ENCODE assay signal across 27 mouse cellular contexts in the genomic region with DNA sequence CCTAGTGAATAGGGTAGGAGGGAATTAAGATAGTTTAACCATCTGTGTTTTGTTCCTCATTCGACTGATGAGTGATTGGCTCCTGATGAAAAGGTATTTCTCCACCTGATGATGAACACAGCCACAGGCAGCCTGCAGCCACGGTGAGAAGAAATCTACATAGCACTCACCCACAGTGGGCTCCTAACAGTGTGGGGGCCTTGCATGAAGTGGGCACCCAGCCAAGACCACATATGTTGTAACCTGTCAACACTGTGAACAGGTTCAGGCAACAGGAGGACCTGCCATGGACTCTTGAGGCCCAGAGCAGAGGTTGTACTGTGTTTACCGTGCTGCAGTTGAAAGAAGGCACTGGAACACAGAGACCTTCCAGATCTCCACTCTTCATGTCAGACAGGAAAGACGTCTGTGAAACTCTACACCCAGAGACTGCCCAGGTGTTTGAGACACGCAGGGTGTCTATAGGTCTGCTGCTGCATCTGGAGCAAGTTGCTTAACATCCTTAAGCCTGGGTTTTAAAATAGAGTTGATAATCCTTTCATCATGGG.
"Had no signal": no experiment of that assay in that cellular context is flagged by ENCODE, and none has a peak within 500 bp of the region (broad histone marks: within the 10 kb centered on the region; RNA-seq: fewer than 3 reads in every experiment).

No protein-coding gene starts in this region.

- H3K27ac ChIP-seq: gastrocnemius, adult 2 months; heart, adult 2 months; heart, embryonic 13.5 days; hindbrain, embryonic 13.5 days; hindbrain, embryonic 15.5 days; hindbrain, postnatal 0 days; kidney, embryonic 15.5 days; kidney, postnatal 0 days; limb, embryonic 13.5 days; limb, embryonic 15.5 days; liver, embryonic 12.5 days; liver, embryonic 14.5 days had no signal

- H3K4me2 ChIP-seq: heart, embryonic 11.5 days; heart, embryonic 13.5 days; hindbrain, embryonic 13.5 days; hindbrain, embryonic 15.5 days; kidney, embryonic 15.5 days; limb, embryonic 13.5 days; limb, embryonic 15.5 days; liver, embryonic 12.5 days had no signal

- ATAC-seq: hindbrain, postnatal 0 days; intestine, embryonic 16.5 days; liver, embryonic 12.5 days had no signal

- H3K9me3 ChIP-seq: heart, embryonic 13.5 days; hindbrain, embryonic 13.5 days; hindbrain, embryonic 15.5 days; kidney, embryonic 15.5 days; limb, embryonic 13.5 days; limb, embryonic 15.5 days; liver, embryonic 12.5 days had no signal

- DNase-seq: gastrocnemius, adult 2 months; gastrocnemius, postnatal 10 days; gastrocnemius, postnatal 25 days; heart, adult 11 months; heart, adult 2 months; heart, postnatal 14 days; heart, postnatal 36 days; kidney, adult 11 months; kidney, adult 2 months; kidney, adult 9 months; kidney, postnatal 14 days; kidney, postnatal 36 days; layer of hippocampus, adult 9-11 months; layer of hippocampus, postnatal 36 days; left cerebral cortex, postnatal 4 days had no signal

- H3K4me3 ChIP-seq: gastrocnemius, adult 2 months; heart, adult 2 months; heart, embryonic 13.5 days; hindbrain, embryonic 13.5 days; hindbrain, embryonic 15.5 days; kidney, embryonic 15.5 days; limb, embryonic 13.5 days; limb, embryonic 15.5 days; liver, embryonic 12.5 days had no signal

- H3K27me3 ChIP-seq: heart, embryonic 13.5 days; hindbrain, embryonic 13.5 days; hindbrain, embryonic 15.5 days; kidney, embryonic 15.5 days; limb, embryonic 13.5 days; limb, embryonic 15.5 days; liver, embryonic 12.5 days had no signal

- H3K9ac ChIP-seq: heart, embryonic 13.5 days; hindbrain, embryonic 13.5 days; hindbrain, embryonic 15.5 days; kidney, embryonic 15.5 days; limb, embryonic 13.5 days; limb, embryonic 15.5 days; liver, embryonic 12.5 days; liver, embryonic 14.5 days had no signal

- H3K4me1 ChIP-seq: hindbrain, embryonic 13.5 days; hindbrain, embryonic 15.5 days; kidney, embryonic 15.5 days; limb, embryonic 15.5 days; liver, embryonic 12.5 days had no signal

- H3K36me3 ChIP-seq: heart, embryonic 13.5 days; hindbrain, embryonic 13.5 days; hindbrain, embryonic 15.5 days; kidney, embryonic 15.5 days; limb, embryonic 13.5 days; limb, embryonic 15.5 days; liver, embryonic 12.5 days had no signal
